Mouse (Mus musculus) olfactory bulb, adult 2 months (tissue): ENCODE measurements at regions not wholly inside any gene's neighbourhood (a gene's known extent, or its start where the extent isn't known, plus 50 kb on each side); places are given as distances from the start of the nearest gene placed in this dataset.
"Not testable (repeated sequence)": the region's sequence is repeated elsewhere in the genome, so short reads cannot be mapped to it uniquely, and the experiment has no call there.

Experiments used
- H3K27ac ChIP-seq: fragments of 200-500 bp; 2 replicates; pipeline ENCODE4 v1.5.1; 2012; ENCODE audit warnings: low read depth, low read length; ENCODE audit not compliant: insufficient read depth
- H3K4me1 ChIP-seq: fragments of 200-500 bp; 2 replicates; pipeline ENCODE4 v1.6.1; 2012; ENCODE audit warnings: low read length; ENCODE audit not compliant: control insufficient read depth, insufficient read depth
- H3K4me3 ChIP-seq: fragments of 200-500 bp; 2 replicates; pipeline ENCODE4 v1.5.1; 2012; ENCODE audit warnings: mild to moderate bottlenecking, low read depth, low read length, moderate library complexity; ENCODE audit not compliant: insufficient read depth
- CTCF ChIP-seq: fragments of 200-500 bp; IDR thresholded peaks from 2 replicates; pipeline ENCODE4 v1.5.1; 2012; ENCODE audit warnings: low read depth, mild to moderate bottlenecking, low read length, moderate library complexity; ENCODE audit not compliant: insufficient read depth
- POLR2A ChIP-seq: fragments of 200-500 bp; IDR thresholded peaks from 2 replicates; pipeline ENCODE4 v1.6.1; 2012; ENCODE audit warnings: mild to moderate bottlenecking, low read depth, low read length, moderate library complexity; ENCODE audit not compliant: insufficient read depth
- WGBS: fragments of 180-500 bp; shearing (Covaris S2); methylation state at CpG from one replicate; pipeline ENCODE4 v1.1.7; 2018; 5-methylcytosine and 5-hydroxymethylcytosine counted together

DNA sequence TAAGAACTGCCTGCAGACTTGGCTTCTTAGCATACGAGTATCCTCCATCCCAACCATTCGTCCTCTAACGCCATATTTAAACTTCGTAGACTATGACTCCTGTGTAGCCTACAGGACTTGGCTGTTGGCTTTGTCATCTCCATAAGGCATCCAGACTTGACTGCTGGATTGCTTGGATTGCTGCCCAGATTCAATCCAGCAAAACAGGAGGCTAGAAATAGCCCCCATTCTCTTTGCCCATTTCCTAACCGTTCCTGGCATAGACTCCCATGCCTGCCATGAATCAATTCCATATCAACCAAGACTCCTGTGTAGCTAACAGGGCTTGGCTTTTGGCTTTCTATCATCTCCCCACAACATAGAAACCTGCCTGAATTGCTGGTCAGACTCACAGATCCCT, 90.3 kb upstream of the Mocs1 start:
- H3K4me3 ChIP-seq, result no peak overlapping the region
- no peak for TF ChIP-seq POLR2A
- TF ChIP-seq CTCF, result no peak
- WGBS, result 88% methylated on average over 5 of the region's 5 CpGs

DNA sequence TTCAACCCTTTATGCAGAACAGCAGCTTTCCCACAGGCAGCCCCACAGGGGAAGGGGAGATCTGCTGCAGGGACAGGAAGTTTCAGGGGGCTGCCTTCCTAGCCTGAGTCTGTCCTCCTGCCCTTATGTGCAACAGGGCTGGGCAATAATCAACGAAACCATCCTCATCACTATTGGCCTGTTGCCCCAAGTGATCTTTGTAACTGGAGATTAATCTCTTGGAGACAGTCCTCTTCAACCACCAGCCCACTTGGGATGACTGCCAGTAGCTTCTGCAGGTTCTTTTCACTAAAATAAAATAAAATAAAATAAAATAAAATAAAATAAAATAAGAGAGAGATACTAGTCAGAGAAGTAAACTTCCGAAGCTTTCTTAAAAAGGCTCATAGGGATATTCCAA, 85.5 kb upstream of the Mocs1 start:
- TF ChIP-seq CTCF, result no peak
- no peak for TF ChIP-seq POLR2A
- Histone ChIP-seq H3K27ac (no peak overlapping the region), H3K4me1 (no peaks in the 10 kb centered on the region), H3K4me3 (no peak overlapping the region)
- 80% methylated on average over 2 of the region's 2 CpGs for WGBS

More for the DNA sequence above, 90.3 kb upstream of the Mocs1 start:
- no peak overlapping the region for H3K27ac ChIP-seq
- H3K4me1 ChIP-seq, result no peaks in the 10 kb centered on the region

DNA sequence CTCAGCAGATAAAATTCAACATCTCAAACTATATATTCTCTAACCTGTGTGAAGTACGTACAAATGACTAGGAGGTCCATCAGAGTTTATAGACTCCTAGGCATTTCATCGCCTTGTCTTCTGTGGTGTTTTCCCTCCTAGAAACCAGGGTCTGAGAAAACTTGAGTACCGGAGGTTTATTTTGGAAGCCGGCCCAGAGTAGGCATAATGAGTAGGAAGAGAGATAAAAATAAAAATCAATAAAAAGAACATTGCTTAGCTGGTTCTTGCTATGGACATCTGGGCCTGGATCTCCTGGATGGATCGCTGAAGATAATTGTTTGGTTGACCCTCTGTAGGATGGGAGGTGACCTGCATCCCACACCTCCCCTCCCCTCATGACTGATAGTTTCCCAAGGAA, 81.5 kb upstream of the Mocs1 start:
- TF ChIP-seq CTCF (no peak), POLR2A (no peak)
- Histone ChIP-seq H3K4me3 (no peak overlapping the region), H3K27ac (no peak overlapping the region), H3K4me1 (no peaks in the 10 kb centered on the region)
- whole genome bisulfite sequencing, result 47% methylated on average over 5 of the region's 5 CpGs

DNA sequence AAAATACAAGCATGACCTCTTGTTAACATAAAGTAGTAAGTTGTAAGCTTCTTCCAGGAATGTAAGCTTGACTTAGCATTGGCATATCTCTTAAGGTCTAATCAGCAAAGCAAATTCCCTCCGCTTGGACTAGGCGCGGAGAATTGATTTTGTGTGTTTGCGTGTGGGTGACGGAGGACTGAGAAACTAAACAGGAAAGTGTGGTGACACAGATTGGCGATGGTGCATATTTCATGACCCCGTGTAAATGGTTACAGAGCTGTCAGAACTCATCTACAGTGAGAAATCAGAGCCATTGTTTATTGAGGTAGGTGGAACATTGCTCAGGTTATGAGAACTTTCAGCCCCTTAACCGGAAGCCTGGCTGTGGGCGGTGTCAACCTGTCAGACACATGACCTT, 78.8 kb upstream of the Mocs1 start:
- no peak overlapping the region for H3K27ac ChIP-seq
- no peak overlapping the region for H3K4me3 ChIP-seq
- no peak for TF ChIP-seq CTCF
- TF ChIP-seq POLR2A, result no peak
- H3K4me1 ChIP-seq, result no peaks in the 10 kb centered on the region
- 92% methylated on average over 9 of the region's 9 CpGs for WGBS

DNA sequence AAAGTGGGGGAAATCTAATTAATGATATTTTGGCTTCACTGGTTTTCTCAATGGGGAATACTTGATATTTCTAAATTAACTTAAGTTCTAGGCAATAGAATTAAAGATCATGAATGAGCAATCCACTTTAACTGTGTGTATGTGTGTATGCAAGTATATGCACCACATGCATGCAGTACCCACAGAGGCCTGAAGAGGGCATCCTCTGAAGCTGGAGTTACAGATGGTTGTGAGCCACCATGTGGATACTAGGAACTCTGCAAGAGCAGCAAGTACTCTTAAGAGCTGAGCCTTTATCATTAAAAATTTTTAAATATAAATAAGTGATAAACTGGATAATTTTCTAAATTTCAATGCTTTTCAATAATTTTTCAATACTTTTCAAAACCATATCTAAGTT, 69.0 kb upstream of the Mocs1 start:
- H3K27ac ChIP-seq, result no peak overlapping the region
- no peaks in the 10 kb centered on the region for H3K4me1 ChIP-seq
- no peak overlapping the region for H3K4me3 ChIP-seq
- TF ChIP-seq CTCF, result no peak
- TF ChIP-seq POLR2A, result no peak

DNA sequence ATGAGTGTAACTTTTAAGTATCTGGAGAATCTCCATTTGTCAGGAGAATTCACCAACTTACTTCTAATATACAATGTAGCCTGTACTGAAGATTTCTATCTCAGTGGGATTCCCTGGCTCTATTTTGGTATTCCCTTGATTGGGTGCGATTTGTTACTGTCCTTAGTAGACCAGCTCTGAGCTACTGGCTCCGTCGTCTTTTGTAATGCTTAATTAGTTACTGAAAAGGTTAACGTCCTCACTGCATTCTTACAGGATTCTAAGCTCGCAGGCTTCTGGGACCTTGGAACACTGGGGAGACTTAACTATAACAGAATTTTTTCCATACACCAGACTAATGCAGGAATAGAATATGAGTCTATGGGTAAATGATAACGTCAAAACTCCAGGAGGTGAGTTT, 67.9 kb upstream of the Mocs1 start:
- H3K27ac ChIP-seq, H3K4me1 ChIP-seq, H3K4me3 ChIP-seq: not testable (repeated sequence)
- 68% methylated on average over 6 of the region's 6 CpGs for WGBS

DNA sequence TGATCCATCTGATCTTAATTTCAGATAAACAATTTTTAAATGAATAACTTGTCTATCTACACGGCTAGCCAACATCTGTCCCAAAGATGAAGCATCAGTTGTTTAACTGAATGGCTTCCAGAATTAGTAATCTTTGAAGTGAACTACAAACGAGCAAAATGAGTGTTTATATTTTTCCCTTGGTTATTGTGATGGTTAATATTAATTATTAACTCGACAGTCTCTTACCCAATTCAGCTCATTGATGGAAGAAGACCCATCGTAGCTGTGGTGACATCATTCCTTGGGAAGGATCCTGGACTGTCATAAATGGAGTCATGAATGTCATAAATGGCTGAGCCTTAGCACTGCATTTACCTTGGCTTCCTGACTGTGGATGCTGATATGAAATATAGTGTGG, 60.4 kb upstream of the Mocs1 start:
- Histone ChIP-seq H3K4me1 (no peaks in the 10 kb centered on the region), H3K4me3 (no peak overlapping the region), H3K27ac (no peak overlapping the region)
- no peak for TF ChIP-seq POLR2A
- no peak for TF ChIP-seq CTCF
- 89% methylated on average over 4 of the region's 4 CpGs for WGBS

DNA sequence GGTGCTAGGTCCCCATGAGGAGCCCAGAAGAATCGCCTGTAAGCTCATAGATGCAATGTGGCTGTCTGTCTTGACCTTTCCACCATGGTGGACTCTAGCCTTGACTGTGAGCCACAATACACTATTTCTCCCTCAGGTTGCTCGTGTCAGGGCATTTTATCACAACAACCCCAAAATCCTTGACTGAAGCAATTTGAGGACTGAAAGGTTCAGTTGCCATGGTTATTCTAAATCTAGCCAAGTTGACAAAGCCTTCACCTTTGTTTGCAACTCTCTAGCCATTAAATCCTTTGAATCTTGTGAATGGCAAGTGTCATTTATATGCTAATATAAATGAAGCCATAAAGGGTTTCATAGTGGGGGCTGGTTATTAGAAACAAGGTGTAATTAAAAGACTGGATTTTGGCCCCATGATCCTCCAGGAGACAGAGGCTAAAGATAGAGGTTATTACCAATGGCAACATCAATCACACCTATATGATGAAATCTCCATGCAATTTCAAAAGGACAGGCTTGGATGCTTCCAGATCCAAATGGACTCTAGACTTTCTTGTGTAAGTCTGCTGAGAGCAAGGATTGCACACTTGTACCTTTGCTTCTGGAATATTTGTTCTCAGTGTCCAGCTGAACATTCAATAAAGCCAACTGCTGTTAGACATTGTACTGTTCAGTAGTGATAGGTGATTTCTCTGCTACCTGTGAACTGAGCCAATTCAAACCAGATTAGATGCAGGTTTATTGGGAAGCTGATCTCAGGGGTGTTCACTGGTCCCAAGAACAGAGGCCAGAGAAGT, 59.5 kb upstream of the Mocs1 start:
- no peaks in the 10 kb centered on the region for H3K4me1 ChIP-seq
- WGBS, result 77% methylated on average over 2 of the region's 2 CpGs
- no peak for TF ChIP-seq CTCF
- no peak for TF ChIP-seq POLR2A
- H3K27ac ChIP-seq, result no peak overlapping the region
- H3K4me3 ChIP-seq, result no peak overlapping the region

DNA sequence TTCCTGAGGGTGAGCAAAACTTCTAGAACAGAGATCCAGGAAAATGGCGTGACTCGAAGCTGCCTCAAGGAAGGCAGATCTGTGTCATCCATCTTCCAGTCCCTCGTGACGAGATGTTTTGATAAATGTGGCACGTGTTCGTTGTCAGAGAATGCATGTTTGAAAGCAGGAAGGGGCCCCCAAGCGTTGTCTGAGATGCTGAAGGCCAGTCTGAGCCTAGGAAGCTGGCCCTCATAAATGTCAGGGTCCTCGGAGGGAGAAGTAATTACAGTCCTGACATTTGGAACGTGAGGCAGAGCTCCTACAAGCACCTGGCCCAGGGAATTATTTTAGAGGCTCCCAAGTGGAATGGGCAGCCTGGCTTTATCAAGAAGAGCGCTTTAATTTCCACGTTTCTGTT, 50.5 kb upstream of the Mocs1 start:
- H3K4me3 ChIP-seq, result no peak overlapping the region
- TF ChIP-seq POLR2A, result no peak
- TF ChIP-seq CTCF, result no peak
- no peaks in the 10 kb centered on the region for H3K4me1 ChIP-seq
- no peak overlapping the region for H3K27ac ChIP-seq
- WGBS, result 88% methylated on average over 11 of the region's 11 CpGs
